Mouse (Mus musculus): Measurements from ENCODE around the gene Gm49661. TPM values are rescaled to one million over a fixed set of nuclear protein-coding genes. Genes with fewer than 3 reads are reported as not detected.

The Gm49661 gene
- polyA plus RNA-seq, 1 experiment from 2014 or later, result not detected

GRCm38 (mm10) chr8:84918646-84919045 is 50.6 kb downstream of the Gm49661 start:
- H3K4me3 ChIP-seq (ENCODE audit: control insufficient read depth in 1 of 2, insufficient read depth in 1 of 2, low read depth in 1 of 2, low read length in 2 of 2), result no peak overlapping the region
- H3K27me3 ChIP-seq (ENCODE audit: control insufficient read depth, insufficient read depth, low read length), result peaks cover 44% of the 10 kb centered on the region
- H3K4me2 ChIP-seq (ENCODE audit: low read length), result no peak overlapping the region
- no peaks in the 10 kb centered on the region for H3K36me3 ChIP-seq (ENCODE audit: control insufficient read depth, insufficient read depth, low read length)
- ATAC-seq (ENCODE audit: insufficient number of reproducible peaks, insufficient read depth, low FRiP score, low read depth), result no peak
- H3K4me1 ChIP-seq (ENCODE audit: control insufficient read depth in 2 of 2, insufficient read depth in 2 of 2, low read length in 2 of 2), result peaks cover 0 to 3% of the 10 kb centered on the region in 2 experiments; a peak in 1 of 4 replicates
- no peak overlapping the region for H3K27ac ChIP-seq (replicated peaks in 1 of 2; ENCODE audit: control insufficient read depth in 1 of 2, insufficient read depth in 1 of 2, low read depth in 2 of 2, low read length in 2 of 2)
- 82% methylated on average over 15 of the region's 15 CpGs for WGBS
- H3K9me3 ChIP-seq (ENCODE audit: control insufficient read depth, low read length), result peaks cover 5% of the 10 kb centered on the region
- H3K9ac ChIP-seq (ENCODE audit: low read length), result no peak overlapping the region

GRCm38 (mm10) chr8:84917781-84918180 is 51.5 kb downstream of the Gm49661 start:
- no peak for ATAC-seq (ENCODE audit: insufficient number of reproducible peaks, insufficient read depth, low FRiP score, low read depth)
- no peak overlapping the region for H3K9ac ChIP-seq (ENCODE audit: low read length)
- no peak overlapping the region for H3K4me3 ChIP-seq (ENCODE audit: control insufficient read depth in 1 of 2, insufficient read depth in 1 of 2, low read depth in 1 of 2, low read length in 2 of 2)
- H3K4me2 ChIP-seq (ENCODE audit: low read length), result no peak overlapping the region
- no peaks in the 10 kb centered on the region for H3K36me3 ChIP-seq (ENCODE audit: control insufficient read depth, insufficient read depth, low read length)
- 21% methylated on average over 20 of the region's 20 CpGs for WGBS
- no peak overlapping the region for H3K27ac ChIP-seq (replicated peaks in 1 of 2; ENCODE audit: control insufficient read depth in 1 of 2, insufficient read depth in 1 of 2, low read depth in 2 of 2, low read length in 2 of 2)
- H3K4me1 ChIP-seq (ENCODE audit: control insufficient read depth in 2 of 2, insufficient read depth in 2 of 2, low read length in 2 of 2), result peaks cover 0 to 5% of the 10 kb centered on the region in 2 experiments; a peak in 2 of 4 replicates
- peaks cover 49% of the 10 kb centered on the region for H3K27me3 ChIP-seq (ENCODE audit: control insufficient read depth, insufficient read depth, low read length)
- peaks cover 5% of the 10 kb centered on the region for H3K9me3 ChIP-seq (ENCODE audit: control insufficient read depth, low read length)

Small RNA genes within 50 kb of the gene (microRNA-seq; reads per million reads assigned to microRNA genes)
- not detected for gene Gm24197

Other genes starting within 250 kb of the Gm49661 start
- gene G430095P16Rik, start 246.4 kb downstream of the Gm49661 start, polyA plus RNA-seq (2014; fragmentation: Nextera tagmentation; extraction: Ambion mirVana), result 5.2 and 5.9 TPM in 2 replicates
- gene Nfix, start 169.1 kb downstream of the Gm49661 start, polyA plus RNA-seq (2014; fragmentation: Nextera tagmentation; extraction: Ambion mirVana), result 16.3 and 16.8 TPM in 2 replicates
- gene Dand5, start 146.6 kb downstream of the Gm49661 start, polyA plus RNA-seq (2014; fragmentation: Nextera tagmentation; extraction: Ambion mirVana), result 5.9 and 6.6 TPM in 2 replicates
- gene Gadd45gip1, start 137.9 kb downstream of the Gm49661 start, polyA plus RNA-seq (2014; fragmentation: Nextera tagmentation; extraction: Ambion mirVana), result 49.9 and 53.0 TPM in 2 replicates
- 122 and 125 TPM in 2 replicates for gene Rad23a, start 128.8 kb downstream of the Gm49661 start, polyA plus RNA-seq (2014; fragmentation: Nextera tagmentation; extraction: Ambion mirVana)
- 500 and 527 TPM in 2 replicates for gene Calr, start 122.5 kb downstream of the Gm49661 start, polyA plus RNA-seq (2014; fragmentation: Nextera tagmentation; extraction: Ambion mirVana)
- gene Farsa, start 112.4 kb downstream of the Gm49661 start, polyA plus RNA-seq (2014; fragmentation: Nextera tagmentation; extraction: Ambion mirVana), result 47.6 and 50.7 TPM in 2 replicates
- 23.7 and 25.2 TPM in 2 replicates for gene Syce2, start 97.3 kb downstream of the Gm49661 start, polyA plus RNA-seq (2014; fragmentation: Nextera tagmentation; extraction: Ambion mirVana)
- 34.0 and 38.6 TPM in 2 replicates for gene Gcdh, start 75.5 kb downstream of the Gm49661 start, polyA plus RNA-seq (2014; fragmentation: Nextera tagmentation; extraction: Ambion mirVana)
- 1.8 and 2.5 TPM in 2 replicates for gene Klf1, start 67.5 kb downstream of the Gm49661 start, polyA plus RNA-seq (2014; fragmentation: Nextera tagmentation; extraction: Ambion mirVana)
- 4.5 and 5.5 TPM in 2 replicates for gene Dnase2a, start 60.9 kb downstream of the Gm49661 start, polyA plus RNA-seq (2014; fragmentation: Nextera tagmentation; extraction: Ambion mirVana)
- 0.08 and 0.23 TPM in 2 replicates for gene Mast1, start 32.1 kb downstream of the Gm49661 start, polyA plus RNA-seq (2014; fragmentation: Nextera tagmentation; extraction: Ambion mirVana)
- gene Rtbdn, start 22.4 kb downstream of the Gm49661 start, polyA plus RNA-seq (2014; fragmentation: Nextera tagmentation; extraction: Ambion mirVana), result 0.12 TPM in 1 of 2 replicates, not detected in the other
- gene Prdx2, start 154 bp upstream of the Gm49661 start, polyA plus RNA-seq (2014; fragmentation: Nextera tagmentation; extraction: Ambion mirVana), result 792 and 804 TPM in 2 replicates
- 71.8 and 80.8 TPM in 2 replicates for gene Rnaseh2a, start 334 bp upstream of the Gm49661 start, polyA plus RNA-seq (2014; fragmentation: Nextera tagmentation; extraction: Ambion mirVana)
- 10.1 and 10.9 TPM in 2 replicates for gene Junb, start 9.3 kb upstream of the Gm49661 start, polyA plus RNA-seq (2014; fragmentation: Nextera tagmentation; extraction: Ambion mirVana)
- 5.0 and 5.1 TPM in 2 replicates for gene Hook2, start 21.2 kb upstream of the Gm49661 start, polyA plus RNA-seq (2014; fragmentation: Nextera tagmentation; extraction: Ambion mirVana)
- gene Best2, start 45.1 kb upstream of the Gm49661 start, polyA plus RNA-seq (2014; fragmentation: Nextera tagmentation; extraction: Ambion mirVana), result not detected in 2 replicates
- gene Asna1, start 55.8 kb upstream of the Gm49661 start, polyA plus RNA-seq (2014; fragmentation: Nextera tagmentation; extraction: Ambion mirVana), result 91.5 and 109 TPM in 2 replicates
- gene Trir, start 57.4 kb upstream of the Gm49661 start, polyA plus RNA-seq (2014; fragmentation: Nextera tagmentation; extraction: Ambion mirVana), result 92.0 and 95.9 TPM in 2 replicates
- gene Tnpo2, start 67.5 kb upstream of the Gm49661 start, polyA plus RNA-seq (2014; fragmentation: Nextera tagmentation; extraction: Ambion mirVana), result 13.0 and 15.2 TPM in 2 replicates
- gene Fbxw9, start 90.6 kb upstream of the Gm49661 start, polyA plus RNA-seq (2014; fragmentation: Nextera tagmentation; extraction: Ambion mirVana), result 16.6 and 21.6 TPM in 2 replicates
- not detected in 2 replicates for gene Gm5741, start 98.5 kb upstream of the Gm49661 start, polyA plus RNA-seq (2014; fragmentation: Nextera tagmentation; extraction: Ambion mirVana)
- gene Dhps, start 102.3 kb upstream of the Gm49661 start, polyA plus RNA-seq (2014; fragmentation: Nextera tagmentation; extraction: Ambion mirVana), result 50.7 and 55.8 TPM in 2 replicates
- gene Wdr83os, start 111.3 kb upstream of the Gm49661 start, polyA plus RNA-seq (2014; fragmentation: Nextera tagmentation; extraction: Ambion mirVana), result 125 and 136 TPM in 2 replicates
- 35.4 and 43.0 TPM in 2 replicates for gene Wdr83, start 111.9 kb upstream of the Gm49661 start, polyA plus RNA-seq (2014; fragmentation: Nextera tagmentation; extraction: Ambion mirVana)
- gene Man2b1, start 113.8 kb upstream of the Gm49661 start, polyA plus RNA-seq (2014; fragmentation: Nextera tagmentation; extraction: Ambion mirVana), result 32.9 and 35.7 TPM in 2 replicates
- gene Zfp791, start 153.7 kb upstream of the Gm49661 start, polyA plus RNA-seq (2014; fragmentation: Nextera tagmentation; extraction: Ambion mirVana), result 0.80 and 1.1 TPM in 2 replicates
- gene Cks1brt, start 182.5 kb upstream of the Gm49661 start, polyA plus RNA-seq (2014; fragmentation: Nextera tagmentation; extraction: Ambion mirVana), result not detected in 2 replicates